Mouse (Mus musculus) adipocyte (in vitro differentiated cells): ENCODE measurements around the gene Rnf186.

Experiments
- DNase-seq: peaks from one replicate; pipeline ENCODE4 v3.0.0-alpha.2; 2016; ENCODE audit warnings: low spot score

Gene Rnf186

DNA sequence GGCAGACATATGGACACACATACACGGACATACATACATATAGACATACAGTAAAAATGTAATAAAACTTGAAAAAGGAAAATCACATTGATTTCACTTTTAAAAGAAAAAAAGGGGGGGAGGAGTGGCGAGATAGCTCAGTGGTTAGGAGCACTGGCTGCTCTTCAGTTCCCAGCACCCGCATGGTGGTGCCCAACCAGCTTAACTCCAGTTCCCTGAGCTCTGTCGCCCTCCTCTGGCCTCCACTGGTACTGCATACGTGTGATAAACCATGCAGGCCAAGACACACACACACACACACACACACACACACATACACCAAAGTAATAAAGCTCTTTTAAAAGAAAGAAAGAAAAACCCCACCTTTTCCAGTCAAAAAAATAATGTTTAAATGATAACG lies 47.9 kb downstream of the Rnf186 start:
- no peak for DNase-seq
